Mouse (Mus musculus) c-Kit-negative CD71-positive TER-119-positive erythroid progenitor cells, embryonic 14.5 days (primary cell): ENCODE data around the gene Isoc2b.
"Not testable (repeated sequence)": the region's sequence is repeated elsewhere in the genome, so short reads cannot be mapped to it uniquely, and the experiment has no call there.

Source experiments
- DNase-seq: peaks from one replicate; pipeline ENCODE4 v3.0.0-alpha.2; 2013; ENCODE audit warnings: low read depth, low spot score

Isoc2b gene

GRCm38 (mm10) chr7:4865579-4866493, 4.2 kb downstream of the Isoc2b start:
- peak; percentile 97 for DNase-seq

DNA sequence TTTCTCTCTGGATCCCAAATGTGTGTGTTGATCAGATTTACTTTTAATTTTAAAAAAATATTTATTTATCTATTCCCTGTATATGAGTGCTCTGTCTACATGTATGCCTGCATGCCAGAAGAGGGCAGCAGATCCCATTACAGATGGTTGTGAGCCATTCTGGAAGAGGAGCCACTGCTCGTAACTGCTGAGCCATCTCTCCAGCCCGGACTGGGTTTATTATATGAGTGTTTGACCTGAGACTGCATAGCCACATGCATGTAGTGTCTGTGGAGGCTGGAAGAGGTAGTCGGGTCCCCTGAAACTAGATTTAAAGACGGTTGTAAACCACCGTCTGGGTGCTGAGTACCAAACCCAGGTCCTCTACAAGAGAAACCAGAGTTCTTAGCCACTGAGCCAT, 5.0 kb downstream of the Isoc2b start:
- DNase-seq: no peak

GRCm38 (mm10) chr7:4864130-4864845, 5.8 kb downstream of the Isoc2b start:
- DNase-seq: no peak

- no peak for DNase-seq
Observed at GRCm38 (mm10) chr7:4863541-4864080, 6.4 kb downstream of the Isoc2b start.

DNA sequence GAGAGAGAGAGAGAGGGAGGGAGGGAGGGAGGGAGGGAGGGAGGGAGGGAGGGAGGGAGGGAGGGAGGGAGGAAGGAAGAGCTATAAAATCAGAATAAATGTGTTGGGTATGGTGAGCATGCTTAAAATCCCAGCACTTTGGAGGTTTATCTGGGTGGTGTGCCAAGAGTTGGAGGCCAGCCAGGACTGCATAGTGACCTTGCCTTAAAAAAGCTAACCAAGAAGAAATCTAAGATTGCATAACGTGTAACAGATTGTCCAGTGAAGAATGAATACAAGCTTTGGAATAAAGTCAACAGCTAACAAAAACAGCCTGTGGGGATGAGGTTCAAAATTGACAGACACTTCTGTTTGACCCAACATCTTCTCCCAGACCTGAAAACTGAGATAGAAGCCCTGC, 7.0 kb downstream of the Isoc2b start:
- no peak for DNase-seq

- not testable (repeated sequence) for DNase-seq
Observed at GRCm38 (mm10) chr7:4860926-4861325, 9.1 kb downstream of the Isoc2b start.

GRCm38 (mm10) chr7:4859418-4859978, 10.6 kb downstream of the Isoc2b start:
- no peak for DNase-seq

DNA sequence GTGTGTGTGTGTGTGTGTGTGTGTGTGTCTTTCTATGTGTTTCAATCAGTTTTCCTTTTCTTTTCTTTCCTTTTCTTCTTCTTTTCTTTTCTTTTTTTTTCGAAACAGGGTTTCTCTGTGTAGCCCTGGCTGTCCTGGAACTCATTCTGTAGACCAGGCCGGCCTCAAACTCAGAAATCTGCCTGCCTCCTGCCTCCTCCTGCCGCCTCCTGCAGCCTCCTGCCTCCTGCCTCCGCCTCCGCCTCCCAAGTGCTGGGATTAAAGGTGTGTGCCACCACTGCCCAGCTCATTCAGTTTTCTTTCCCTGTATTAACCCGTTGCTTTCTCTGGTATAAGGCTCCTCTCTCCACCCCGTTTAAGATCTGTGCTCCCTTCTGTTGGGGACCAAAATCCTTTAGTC, 12.7 kb downstream of the Isoc2b start:
- DNase-seq: no peak

GRCm38 (mm10) chr7:4856508-4856907, 13.6 kb downstream of the Isoc2b start:
- DNase-seq: no peak

- DNase-seq: no peak
Observed at GRCm38 (mm10) chr7:4853613-4854012, 16.4 kb downstream of the Isoc2b start.

DNA sequence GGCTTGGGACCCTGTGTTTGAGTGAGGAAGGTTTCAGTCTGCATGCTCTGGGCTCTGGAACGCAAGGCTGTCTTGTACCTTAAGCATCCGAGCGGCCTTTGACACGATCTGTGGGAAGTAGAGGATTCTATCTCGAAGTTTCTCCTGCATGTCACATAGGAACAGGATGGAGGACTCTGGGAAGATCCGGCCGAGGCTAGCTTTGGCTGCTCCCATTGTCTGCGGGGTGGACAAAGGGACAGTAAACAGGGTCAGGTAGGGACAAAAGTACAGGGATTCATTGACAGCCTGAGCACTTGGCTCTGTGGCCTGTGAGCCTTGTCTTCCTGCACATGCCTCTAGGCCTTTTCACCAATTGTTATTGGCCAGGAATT, 18.8 kb downstream of the Isoc2b start:
- DNase-seq: no peak

DNA sequence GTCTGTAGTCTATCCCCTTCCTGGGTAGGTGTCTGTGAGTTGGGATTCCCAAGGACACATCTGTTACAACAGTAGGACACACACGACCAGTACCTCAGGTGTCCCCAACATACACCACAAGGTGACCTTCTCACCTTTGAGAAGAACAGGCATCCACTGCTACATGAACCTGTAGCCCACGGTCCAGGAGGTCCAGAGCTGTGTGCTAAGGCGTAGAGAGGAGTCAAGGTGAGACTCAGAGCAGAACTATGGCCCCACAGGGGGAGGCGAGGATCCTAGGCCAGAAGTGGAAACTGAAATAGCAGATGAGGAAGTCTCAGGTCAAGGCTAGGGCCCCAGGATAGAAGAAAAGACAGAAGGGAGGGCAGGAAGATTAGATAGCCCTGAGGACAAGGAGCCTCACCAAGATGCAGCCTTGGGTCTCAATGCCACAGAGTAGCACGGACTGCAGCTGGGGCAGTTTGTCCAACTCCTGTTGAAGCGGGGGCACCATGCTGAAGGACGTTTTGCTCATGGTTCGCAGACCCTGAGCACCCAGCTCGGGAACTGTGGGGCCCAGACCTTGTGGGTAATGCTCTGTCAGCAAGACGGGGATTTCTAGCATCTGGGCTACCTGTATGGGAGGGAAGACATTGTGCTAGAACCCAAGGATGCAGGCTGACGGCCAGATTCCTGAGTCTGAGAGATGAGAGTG, 19.3 kb downstream of the Isoc2b start:
- DNase-seq: no peak

- no peak for DNase-seq
Observed at GRCm38 (mm10) chr7:4849372-4849771, 20.7 kb downstream of the Isoc2b start.

DNA sequence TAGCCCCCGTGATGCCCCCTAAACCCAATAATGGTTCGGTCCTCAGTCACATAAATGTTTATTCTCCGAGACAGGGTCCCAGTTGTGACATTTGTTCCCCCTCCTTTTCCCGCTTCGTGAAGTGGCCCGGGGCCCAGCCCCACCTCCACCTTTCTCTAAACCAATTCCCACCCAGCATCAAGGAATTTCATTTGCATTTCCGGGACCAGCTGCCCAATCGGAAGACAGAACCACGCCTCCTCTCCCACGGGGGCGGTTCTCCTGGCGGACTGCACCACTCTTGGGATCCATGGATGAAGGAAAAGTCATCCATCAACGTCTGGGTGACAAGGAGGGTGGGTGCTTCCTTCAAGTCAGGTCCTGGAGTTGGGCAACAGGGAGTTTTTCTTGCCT, 25.1 kb downstream of the Isoc2b start:
- DNase-seq: no peak

GRCm38 (mm10) chr7:4844245-4844916, 25.7 kb downstream of the Isoc2b start, which contains the start of gene Shisa7:
Gene Shisa7 (minus strand): TSS chr7:4844696.
- no peak for DNase-seq

- DNase-seq: no peak
Observed at GRCm38 (mm10) chr7:4843604-4844244, 26.3 kb downstream of the Isoc2b start.

GRCm38 (mm10) chr7:4842634-4843131, 27.4 kb downstream of the Isoc2b start:
- DNase-seq: no peak

DNA sequence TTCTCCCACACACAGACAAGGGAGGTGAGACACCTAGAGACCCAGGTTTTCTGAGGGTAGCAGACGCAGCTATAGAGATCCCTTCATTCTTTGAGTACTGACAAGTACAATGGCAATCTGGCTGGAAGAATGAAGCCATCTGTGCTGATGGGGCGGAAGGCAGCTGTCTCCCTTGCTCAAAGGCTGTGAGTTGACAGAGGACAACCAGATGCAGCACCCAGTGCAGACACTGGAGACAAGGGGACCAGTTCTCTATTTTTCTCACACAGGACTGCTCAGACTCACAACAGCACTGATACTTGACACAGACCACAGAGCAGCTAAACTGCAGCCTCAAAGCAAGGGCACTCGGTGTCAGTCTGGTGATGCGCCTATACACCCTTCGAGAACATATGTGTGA, 28.0 kb downstream of the Isoc2b start:
- DNase-seq: no peak

- no peak for DNase-seq
Observed at GRCm38 (mm10) chr7:4837639-4838038, 32.4 kb downstream of the Isoc2b start.

DNA sequence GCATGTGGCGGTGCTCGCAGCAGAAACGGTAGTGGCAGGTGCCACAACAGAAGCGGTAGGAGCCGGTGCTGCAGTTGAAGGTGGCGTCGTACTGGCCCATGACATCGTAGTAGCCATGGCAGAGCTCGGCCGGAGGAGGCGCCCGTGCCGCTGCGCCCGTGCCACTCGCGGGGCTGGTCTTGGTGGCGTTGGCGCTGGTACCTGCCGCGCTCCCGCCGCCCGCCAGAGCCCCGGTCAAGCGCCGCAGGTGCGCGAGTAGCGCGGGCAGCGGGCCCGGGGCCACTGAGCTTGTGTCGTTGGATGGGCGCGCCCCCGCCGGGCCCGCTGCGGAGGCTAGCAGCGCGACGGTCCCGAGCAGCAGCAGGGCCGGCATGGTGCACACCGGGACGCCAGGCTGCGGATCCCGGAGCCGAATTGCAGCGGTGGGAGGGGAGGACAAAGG, 33.7 kb downstream of the Isoc2b start:
- no peak for DNase-seq
